Mouse (Mus musculus) brain, embryonic 18.5 days (tissue): ENCODE data around the gene Mab21l3.
A peak's percentile ranks its signal among the peaks of the same experiment; 100 is the strongest.
"Not testable (repeated sequence)": the region's sequence is repeated elsewhere in the genome, so short reads cannot be mapped to it uniquely, and the experiment has no call there.

Experiments
- DNase-seq: peaks from one replicate; pipeline ENCODE4 v3.0.0-alpha.2; 2012; ENCODE audit warnings: low read depth, low spot score

Gene Mab21l3

DNA sequence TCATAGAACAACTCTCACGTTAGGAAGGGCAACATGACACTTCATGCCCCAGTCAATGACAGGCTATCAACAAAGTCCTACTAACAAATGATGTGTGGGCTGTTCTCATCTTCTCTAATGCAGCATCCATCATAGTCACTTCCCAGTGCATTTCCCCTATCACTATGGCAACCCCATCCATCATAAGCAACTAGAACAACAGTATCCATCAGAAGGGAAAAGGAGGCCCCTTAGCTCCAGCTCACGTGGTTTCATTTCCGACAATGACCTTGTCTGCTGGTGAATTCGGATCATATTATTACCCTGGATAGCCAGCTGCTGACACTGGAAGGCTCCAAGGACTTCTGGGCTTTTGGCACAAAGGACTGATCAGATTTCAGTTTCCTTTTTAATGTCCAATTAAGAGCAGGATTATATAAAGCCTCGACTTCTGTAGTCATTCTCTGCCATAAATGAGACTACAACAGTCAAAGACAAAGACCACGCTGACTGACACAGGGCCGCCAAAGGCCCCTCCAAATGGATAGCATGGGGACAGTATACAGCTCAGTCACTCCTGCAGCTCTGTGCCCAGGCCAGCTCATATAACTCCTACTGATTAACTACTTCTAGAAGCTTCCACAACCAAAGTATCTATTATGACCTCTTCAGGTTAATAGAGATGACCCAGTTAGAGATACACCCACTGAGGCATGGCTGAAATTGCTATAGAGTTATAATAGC lies 6.2 kb downstream of the Mab21l3 start:
- DNase-seq: no peak

- no peak for DNase-seq
These were observed 9.4 kb downstream of the Mab21l3 start for GRCm38 (mm10) chr3:101839327-101839726.

DNA sequence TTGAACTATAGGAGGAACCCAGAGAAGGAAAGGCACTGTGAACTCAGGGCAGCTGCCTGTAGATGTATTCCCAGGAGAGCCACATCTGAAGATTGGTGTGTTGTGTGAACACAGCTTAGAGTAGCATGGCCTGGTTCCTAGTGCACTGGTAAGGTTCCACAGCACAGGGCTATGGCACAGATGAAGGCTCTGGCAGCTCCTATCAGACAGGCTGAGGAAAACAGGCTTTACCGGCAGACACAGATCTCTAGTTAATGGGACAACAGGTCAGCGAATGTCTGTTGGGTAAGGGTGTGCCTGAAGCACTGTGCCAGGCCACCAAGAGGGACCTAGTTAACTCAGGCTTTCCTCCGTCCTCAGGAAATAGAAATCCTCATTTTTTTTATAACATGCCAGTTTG lies 11.8 kb downstream of the Mab21l3 start:
- no peak for DNase-seq

DNA sequence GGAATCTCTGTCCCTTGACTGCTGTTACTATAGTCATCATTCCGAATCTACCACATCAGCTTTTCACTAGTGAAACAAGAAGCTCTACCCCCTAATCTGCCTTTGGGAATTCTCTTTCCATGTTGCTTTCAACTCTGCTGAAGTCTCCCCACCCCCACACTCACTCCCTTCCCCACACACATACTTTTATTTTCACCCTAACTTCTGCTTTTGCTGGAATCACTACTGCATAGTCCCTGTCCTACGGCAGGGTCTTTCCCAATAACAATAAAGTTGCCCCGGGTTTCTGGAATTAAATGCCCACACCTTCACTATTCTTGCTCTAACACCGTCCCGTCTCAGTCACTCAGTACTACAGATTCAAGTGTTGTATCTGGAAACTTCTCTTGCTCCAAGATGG lies 12.2 kb downstream of the Mab21l3 start:
- no peak for DNase-seq

DNA sequence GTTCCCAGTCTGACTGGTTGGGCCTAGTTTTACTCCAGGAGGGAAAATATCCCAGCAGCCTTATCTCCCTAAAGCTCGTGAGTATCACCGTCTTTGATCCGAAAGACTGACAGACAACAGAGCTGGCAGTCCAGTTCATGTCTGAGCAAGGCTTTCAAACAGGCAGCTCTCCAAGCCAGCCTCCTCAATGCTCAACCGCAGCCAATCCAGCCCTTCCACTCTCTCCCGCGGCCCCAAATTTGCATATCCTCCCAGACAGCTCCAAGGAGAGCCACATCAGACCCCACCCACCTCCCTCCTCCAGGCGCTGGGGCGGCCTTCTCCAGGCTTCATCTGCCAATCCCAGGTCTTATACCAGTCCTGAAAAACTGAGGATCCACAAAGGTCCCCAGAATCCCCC lies 12.7 kb downstream of the Mab21l3 start:
- no peak for DNase-seq

DNA sequence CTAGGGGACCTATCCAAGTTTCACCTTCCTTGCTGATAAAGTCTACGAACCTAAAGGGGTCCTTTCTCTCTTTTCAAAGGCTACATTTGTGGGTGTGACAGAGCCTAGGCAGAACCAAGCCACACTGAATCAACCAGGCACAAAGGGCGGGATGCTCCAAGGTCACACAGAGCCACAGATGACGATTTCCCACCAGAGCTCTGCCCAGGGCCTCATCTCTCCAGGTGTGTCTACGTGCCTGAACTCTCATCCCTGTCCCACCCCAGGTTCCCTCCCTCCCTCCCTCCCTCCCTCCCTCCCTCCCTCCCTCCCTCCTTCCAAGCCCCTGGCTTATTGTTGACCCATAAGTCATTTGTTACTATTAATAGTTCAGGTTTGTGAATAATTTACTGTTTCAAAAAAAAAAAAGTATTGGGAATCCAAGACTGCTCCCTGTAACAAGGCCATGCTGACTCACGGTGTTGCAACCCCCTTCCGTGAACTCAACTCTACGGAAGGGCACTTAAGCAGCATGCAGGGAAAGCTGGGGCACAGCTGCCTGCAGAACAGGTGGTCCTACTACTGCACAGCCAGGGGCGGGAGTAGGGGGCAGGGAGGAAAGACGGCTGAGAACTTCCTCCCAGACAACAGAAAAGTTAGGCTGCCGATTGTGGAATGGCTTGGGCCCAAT lies 17.4 kb downstream of the Mab21l3 start:
- DNase-seq: no peak

- DNase-seq: no peak
These were observed 18.7 kb downstream of the Mab21l3 start for GRCm38 (mm10) chr3:101829881-101830616.

DNA sequence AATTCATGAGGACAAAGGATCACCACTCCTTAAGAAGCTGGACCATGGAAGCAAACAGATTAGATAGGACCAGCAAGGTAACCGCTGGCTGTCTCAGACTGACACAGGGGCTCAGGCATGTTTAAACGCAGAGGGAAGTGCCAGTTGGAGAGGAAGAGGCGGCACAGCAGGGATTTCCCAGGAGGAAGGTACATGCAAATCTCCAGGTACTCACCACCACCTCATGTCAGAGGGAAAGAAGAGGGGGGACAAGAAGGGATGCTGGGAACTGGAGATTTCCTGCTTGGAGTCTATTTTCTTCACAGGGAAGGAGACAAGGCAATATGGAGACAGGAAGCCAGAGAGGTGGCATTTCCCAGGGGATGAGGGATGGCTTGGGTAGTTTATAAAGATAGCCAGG lies 20.2 kb downstream of the Mab21l3 start:
- DNase-seq: no peak

GRCm38 (mm10) chr3:101827220-101827715 lies 21.5 kb downstream of the Mab21l3 start:
- DNase-seq: no peak

- DNase-seq: no peak
These were observed 24.4 kb downstream of the Mab21l3 start for GRCm38 (mm10) chr3:101824338-101824737.

DNA sequence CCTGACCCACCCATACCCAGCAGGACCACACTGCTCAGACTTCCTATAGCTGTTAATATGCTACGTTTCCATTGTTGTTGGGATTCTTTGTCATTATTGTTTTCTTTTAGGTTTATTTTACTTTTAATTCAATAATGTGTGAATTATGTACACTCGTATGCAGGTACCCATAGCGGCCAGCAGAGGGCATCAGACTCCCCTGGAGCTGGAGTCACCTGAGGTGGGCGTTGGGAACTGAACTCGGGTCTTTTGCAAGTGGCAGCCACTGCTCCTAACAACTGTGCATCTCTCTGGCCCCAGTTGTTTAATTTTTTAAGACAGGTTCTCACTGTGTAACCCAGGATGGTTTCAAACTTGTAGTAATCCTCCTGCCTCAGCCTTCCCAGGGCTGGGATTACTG lies 26.7 kb downstream of the Mab21l3 start:
- no peak for DNase-seq

GRCm38 (mm10) chr3:101820708-101821107 lies 28.1 kb downstream of the Mab21l3 start:
- not testable (repeated sequence) for DNase-seq

DNA sequence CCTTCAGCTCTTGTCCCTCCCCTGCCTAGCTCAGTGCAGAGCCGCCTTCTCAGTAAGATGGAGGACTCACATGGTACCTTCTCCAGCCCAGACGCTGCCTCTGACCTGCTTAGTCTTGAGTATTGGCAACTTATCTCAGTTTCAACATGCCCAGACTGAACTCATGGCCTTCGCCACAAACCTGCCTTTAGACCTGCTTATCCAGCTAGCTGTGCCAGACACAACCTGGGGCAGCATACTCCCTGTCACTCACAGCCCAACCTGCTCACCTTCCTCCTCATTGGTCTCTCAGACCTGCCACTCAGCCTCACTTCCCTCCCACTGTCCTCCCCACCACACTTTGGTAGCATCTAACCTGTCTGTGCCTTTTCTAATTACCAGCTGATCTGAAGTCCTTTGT lies 32.8 kb downstream of the Mab21l3 start:
- no peak for DNase-seq

- DNase-seq: no peak
These were observed 34.0 kb downstream of the Mab21l3 start for GRCm38 (mm10) chr3:101814790-101815189.

GRCm38 (mm10) chr3:101812341-101812962 lies 36.3 kb downstream of the Mab21l3 start:
- DNase-seq: peak; percentile 60

DNA sequence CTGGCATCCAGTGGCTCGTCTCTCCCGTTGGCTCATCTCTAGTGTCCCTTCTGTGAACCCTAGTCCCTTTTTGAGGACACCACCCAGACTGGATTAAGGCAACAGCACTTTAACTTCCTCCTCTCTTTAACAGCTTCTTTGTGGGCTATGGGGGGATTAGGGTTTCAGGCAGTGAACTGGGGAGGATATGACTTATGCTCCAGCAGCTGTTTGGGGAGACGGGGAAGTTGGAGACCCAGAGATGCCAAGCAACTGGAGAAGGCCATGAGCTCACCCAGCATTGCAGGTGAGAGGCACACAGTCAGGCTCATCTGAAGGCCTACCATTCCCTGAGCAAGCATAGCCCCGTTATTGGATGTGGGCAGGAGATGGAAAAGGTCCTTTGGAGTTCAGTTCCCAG lies 36.8 kb downstream of the Mab21l3 start:
- DNase-seq: no peak

- no peak for DNase-seq
These were observed 41.1 kb downstream of the Mab21l3 start for GRCm38 (mm10) chr3:101807646-101808045.

DNA sequence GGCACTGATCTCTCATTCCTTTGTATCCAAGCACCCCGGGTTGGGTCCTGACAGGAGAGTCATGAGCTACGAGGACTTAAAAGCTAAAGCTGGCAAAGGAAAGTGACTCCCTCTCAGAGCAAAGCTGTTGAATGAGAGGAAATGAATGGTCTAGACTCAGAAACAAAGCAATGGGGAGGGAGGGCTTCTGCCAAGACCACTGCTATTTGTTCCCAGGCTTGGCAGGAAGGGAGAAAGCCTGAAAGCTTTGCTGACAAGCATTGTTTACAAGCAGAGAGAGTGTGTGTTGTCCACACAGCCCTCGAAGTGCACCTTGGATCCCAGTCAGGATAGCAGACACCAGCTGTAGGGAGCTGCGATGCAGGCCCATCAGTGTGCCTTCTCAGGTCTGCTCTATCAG lies 41.8 kb downstream of the Mab21l3 start:
- DNase-seq: peak; percentile 42

DNA sequence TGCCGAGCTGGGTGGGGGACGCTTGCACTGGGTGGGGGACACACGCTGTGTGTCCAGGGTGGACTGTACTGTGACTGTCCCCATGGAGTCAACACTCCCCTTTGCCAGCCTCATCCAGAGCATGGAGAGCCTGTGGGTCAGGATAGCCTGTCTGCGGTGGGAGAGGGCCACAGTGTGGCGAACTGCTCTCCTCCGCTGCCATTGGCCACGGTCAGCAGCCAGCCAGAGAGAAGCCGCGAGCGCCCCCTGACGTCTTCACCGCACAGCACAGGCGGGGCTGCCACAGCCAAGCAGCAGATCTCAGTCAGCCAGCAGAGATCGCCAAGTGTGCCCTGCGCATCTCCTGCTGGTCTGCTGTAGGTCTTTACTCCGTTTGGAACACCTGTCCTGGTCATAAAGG lies 42.6 kb downstream of the Mab21l3 start:
- no peak for DNase-seq

GRCm38 (mm10) chr3:101805562-101806004 lies 43.2 kb downstream of the Mab21l3 start:
- DNase-seq: no peak

DNA sequence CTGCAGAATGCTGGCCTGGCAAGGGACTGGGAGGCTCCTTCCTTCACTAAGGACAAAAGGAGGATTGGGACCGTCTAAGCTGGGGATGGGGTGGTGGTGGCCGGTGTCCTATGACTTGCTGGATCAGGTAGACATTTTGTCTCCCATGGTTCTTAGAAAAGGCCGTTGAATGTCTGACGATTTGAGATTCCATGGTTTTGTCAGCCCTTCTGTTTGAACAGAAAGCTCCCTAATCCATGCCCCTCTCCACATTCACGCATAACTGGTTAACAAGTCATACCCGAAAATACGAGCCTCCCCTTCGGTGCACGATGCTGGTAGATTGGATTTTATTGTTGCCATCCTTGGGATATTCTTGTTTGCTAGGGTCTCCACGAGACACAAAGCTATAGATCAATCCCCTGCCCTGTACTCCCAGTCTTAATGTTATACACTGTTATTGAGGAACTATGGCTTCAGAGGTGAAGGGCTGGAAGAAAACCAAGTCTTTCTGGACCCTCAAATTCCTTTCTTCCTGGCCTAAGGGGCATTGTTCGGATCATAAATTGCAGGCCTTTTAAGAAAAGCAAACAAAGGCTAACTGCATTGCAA lies 43.7 kb downstream of the Mab21l3 start:
- no peak for DNase-seq

GRCm38 (mm10) chr3:101804331-101804730 lies 44.4 kb downstream of the Mab21l3 start:
- no peak for DNase-seq
